Mouse (Mus musculus) erythroblast, embryonic 14.5 days (primary cell): ENCODE data around the gene Bad.

Experiments used
- GATA1 ChIP-seq: IDR thresholded peaks from 2 replicates; pipeline ENCODE4 v1.6.1; 2012; ENCODE audit warnings: low read length, inconsistent platforms, mixed read lengths
- TAL1 ChIP-seq: IDR thresholded peaks from 3 replicates; pipeline ENCODE4 v1.6.1; 2012; ENCODE audit warnings: low read length, inconsistent platforms, mixed read lengths

DNA sequence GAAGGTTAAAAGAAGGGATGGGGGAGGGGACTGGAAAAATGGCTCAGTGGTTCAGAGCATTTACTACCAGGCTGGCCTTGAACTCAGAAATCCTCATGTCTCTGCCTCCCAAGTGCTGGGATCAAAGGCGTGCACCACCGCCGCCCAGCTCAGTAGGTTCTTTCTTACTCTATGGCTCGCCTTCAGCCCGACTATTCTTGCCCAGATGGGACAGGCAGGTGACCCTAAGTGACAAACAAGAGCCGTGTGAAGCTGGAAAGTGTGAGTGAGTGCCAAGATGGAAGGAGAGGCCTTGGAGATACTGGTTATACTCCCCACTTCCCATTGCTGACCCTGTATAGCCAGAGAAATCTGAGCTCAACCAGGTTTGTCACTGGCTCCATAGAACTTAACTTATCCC, 2.0 kb downstream of the Bad start:
- TF ChIP-seq GATA1, result no peak
- TF ChIP-seq TAL1, result no peak
